Mouse (Mus musculus) ZHBTc4 (cell line): ENCODE data around the gene Fam122a.

Source experiments
- DNase-seq: peaks from one replicate; pipeline ENCODE4 v3.0.0-alpha.2; 2011; ENCODE audit warnings: low read depth, low spot score

Gene Fam122a

DNA sequence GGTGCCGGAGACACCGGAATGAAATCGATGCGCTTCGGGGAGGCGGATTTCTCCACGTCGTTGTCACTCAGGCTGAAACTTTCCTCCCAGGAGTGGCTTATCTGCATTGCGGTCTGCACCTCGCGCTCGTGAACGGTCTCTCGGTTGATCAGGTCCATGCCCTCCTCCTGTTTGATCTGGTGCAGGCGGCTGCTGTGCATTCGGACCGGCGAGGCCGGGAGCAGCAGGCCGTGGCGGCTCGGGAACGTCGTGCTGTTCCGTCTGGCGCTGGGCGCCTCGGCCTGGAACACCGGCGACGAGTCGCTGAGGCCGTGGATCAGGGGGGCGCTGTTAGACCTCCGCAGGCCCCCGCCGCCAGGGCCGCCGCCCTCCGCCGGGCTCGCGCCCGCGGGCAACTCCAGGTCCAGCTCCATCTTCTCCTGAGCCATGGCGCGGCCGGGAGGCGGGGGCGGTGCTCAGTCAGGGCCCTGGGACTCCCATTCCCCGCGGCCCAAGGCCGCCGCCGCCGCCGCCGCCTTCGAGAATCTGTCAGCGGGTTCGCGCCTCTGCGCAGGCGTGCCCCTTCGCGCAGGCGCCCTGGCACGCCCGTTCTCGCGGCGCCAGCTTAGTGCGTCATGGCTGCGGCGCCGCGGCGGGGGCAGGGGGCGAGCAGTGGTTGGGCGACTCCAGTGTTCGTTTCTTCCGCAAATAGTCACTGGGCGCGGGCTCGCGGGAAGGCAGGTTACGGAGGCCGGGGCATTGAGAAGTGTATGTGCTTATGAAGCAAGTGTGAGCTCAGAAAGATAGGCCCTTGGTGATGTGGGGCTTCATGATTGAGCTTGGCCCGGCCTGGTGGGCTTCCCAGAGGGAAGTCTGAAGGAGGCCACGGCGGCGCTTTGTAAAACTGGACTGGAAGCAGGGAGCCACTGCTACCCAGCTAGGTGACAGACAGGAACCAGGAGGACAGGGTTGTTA, at the start of gene Fam122a:
Fam122a (minus strand) TSS at position 428 of the 954 bp plus-strand sequence.
- peak; percentile 98 for DNase-seq

- DNase-seq, result peak; percentile 31
Measured at GRCm38 (mm10) chr19:24523476-24524313, 46.5 kb upstream of the Fam122a start.

DNA sequence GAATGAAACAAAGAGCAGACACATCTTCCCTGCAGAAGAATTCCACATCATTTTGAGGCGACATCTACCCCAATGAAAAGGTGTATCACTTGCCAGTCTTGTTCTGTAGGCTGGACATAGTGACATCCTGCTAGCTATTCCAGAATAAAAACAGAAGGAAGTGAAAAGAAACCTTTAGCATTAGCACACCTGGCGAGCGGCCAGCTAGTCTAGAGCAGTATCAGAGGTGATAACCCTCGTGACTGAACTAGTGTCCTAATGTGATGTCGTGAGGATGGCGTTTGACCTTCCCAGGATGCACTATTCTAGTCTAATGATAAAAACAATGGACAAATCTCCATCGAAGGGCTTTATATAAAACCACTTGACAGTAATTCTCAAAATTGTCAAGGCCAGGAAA, 44.8 kb upstream of the Fam122a start:
- DNase-seq, result no peak

DNA sequence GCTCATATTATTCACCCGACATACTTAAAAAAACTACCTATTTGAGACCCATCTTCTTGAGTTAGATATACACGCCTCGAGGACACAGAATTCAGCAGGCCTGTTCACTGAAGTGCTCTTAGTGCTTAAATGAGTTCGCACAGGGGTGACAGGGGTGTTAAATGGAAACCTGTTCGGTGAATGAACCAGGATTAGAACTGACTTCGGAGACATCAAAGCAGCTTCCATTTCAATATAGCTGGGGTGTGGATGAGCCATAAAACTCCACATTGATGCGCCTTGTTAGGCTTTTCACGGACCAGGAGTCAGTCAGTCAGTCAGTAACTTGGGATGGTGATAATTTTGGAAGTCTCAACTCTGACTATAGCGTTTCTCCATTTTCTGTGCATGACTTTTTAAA, 44.0 kb upstream of the Fam122a start:
- DNase-seq, result no peak

DNA sequence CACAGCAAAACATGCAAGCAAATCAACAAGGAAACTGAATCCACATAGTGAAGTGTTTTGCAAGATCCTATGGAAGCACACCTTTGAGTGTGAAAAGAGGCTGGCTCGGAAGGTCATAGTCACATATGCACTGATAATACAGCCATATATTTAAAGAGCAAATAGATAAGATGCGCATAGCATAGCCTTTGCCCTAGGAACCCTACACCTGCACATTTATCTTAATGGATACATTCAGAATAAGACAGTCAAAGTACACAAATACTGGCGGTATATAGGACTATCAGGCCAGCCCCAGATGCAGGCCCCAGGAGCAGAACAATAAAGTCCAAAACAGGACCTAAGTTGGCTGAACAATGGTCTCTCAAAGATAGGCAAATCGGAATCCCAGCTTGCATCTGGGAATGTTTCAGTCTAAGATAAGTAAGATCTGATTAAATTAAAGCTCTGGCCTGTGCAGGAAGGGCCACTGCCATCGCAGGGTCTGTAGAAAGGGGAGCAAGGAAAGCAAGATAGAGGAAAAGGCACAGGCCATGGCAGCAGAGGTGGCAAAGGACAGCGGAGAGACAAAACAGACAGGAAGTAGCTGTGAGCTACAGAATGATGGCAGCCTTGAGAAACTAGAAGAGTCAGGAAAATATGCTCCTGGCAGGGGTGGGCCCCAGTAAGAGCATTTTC, 42.7 kb upstream of the Fam122a start:
- DNase-seq, result no peak

- DNase-seq, result no peak
Measured at GRCm38 (mm10) chr19:24518384-24518783, 41.2 kb upstream of the Fam122a start.

- DNase-seq, result no peak
Measured at GRCm38 (mm10) chr19:24517057-24517456, 39.9 kb upstream of the Fam122a start.

GRCm38 (mm10) chr19:24515941-24516340, 38.8 kb upstream of the Fam122a start:
- no peak for DNase-seq

GRCm38 (mm10) chr19:24514661-24515642, 37.8 kb upstream of the Fam122a start:
- no peak for DNase-seq

- DNase-seq, result no peak
Measured at GRCm38 (mm10) chr19:24513105-24513843, 36.1 kb upstream of the Fam122a start.

DNA sequence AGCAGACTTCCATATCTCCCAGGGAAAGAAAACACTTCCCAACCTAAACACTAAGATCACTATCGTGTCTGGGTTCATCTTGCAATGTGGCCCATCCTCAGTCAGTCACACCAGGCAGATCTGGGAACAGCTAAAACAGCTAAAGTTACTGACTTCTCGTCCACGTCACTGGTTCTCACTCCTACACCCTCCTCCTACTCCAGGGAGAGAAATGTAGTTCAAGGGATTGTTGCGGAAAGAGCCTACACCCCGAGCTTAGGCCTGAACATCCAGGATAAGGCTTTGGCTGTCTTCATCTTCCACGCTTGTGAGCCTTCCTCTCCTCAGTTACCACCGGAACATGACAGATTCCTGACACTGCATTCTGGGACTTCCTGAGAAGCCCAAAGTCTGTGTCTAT, 34.8 kb upstream of the Fam122a start:
- DNase-seq, result no peak

GRCm38 (mm10) chr19:24509391-24509790, 32.2 kb upstream of the Fam122a start:
- no peak for DNase-seq

DNA sequence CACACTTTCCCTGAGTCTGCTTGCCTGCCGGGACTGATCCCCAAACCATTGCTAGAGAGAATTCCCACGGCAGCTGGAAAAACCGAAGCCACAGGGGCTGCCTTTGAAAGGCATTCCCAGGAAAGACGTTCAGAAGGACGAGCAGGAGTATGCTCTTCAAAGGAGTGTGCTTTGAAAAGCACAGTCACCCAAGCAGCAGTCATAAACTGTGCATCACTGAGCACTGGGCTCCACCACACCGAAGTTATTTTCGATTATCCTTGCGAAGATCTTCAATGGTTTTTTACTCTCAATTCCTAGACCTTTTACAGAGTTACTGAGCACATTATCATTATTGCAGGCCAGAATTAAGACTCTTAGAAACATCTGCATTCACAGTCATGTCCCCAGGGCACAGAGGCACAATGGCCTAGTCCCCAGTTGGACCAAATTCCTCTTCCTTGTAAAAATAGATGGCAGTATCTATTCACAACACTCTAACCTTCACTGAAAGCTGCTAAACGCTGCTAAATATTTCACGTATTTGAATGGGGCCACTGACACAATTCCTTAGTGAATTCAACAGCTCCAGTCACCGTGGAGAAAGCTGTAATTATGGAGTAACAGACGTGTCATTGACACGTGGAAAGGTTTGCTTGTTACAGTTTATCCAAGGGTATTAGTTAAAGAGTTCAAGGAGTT, 31.1 kb upstream of the Fam122a start:
- no peak for DNase-seq

- DNase-seq, result no peak
Measured at GRCm38 (mm10) chr19:24502736-24503421, 25.7 kb upstream of the Fam122a start.

- DNase-seq, result no peak
Measured at GRCm38 (mm10) chr19:24501525-24501924, 24.4 kb upstream of the Fam122a start.

- DNase-seq, result no peak
Measured at GRCm38 (mm10) chr19:24500431-24500830, 23.3 kb upstream of the Fam122a start.

DNA sequence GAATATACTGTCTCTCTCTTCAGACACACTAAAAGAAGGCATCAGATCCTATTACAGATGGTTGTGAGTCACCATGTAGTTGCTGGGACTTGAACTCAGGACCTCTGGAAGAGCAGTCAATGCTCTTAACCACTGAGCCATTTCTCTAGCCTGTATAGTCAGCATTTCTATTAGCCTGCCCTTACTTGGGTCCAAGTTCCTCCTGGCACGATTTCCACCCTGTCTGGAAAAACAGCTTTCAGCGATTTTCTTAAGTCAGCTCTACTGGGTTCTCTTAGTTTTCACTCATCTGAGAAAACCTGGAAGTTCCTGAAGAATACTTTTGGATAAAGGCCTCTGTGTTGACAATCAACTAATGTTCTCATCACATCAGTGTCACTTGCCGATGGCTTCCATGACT, 22.1 kb upstream of the Fam122a start:
- no peak for DNase-seq

- DNase-seq, result no peak
Measured at GRCm38 (mm10) chr19:24493887-24494286, 16.7 kb upstream of the Fam122a start.

- DNase-seq, result peak; percentile 86
Measured at GRCm38 (mm10) chr19:24491824-24492223, 14.7 kb upstream of the Fam122a start.
